Mouse (Mus musculus) central nervous system, embryonic 11.5 days (tissue): ENCODE measurements around the gene Slc5a9. TPM values are rescaled to one million over a fixed set of nuclear protein-coding genes. Genes with fewer than 3 reads are reported as not detected.

Experiments
- polyA plus RNA-seq: library from polyadenylated mRNA; depleted of rRNA; stranded (reverse); fragments of >200 nt; gene quantifications from 2 replicates; pipeline ENCODE4 v1.2.3, GENCODE M21; 2012; rRNA removed

Gene Slc5a9
- polyA plus RNA-seq: 0.06 and 0.17 TPM in 2 replicates

DNA sequence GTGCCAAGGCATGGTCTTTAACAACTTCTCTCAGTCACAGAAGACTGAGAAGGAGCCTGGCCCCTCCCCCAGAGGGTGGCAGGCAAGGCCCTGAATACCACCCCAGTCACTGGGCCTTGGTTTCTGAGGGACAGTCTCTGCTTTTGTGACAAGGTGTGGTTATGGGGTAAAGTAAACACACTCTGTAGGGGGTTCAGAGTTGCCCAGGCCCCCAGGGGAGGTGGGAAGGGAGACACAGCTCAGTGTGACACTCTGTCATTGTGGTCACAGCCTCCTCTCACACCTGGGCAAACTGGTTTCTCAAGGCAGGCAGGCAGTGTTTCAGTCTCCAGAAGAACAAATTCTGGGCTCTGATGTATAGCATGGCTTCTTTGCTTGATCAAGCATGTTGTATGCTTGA is at the start of gene Slc5a9:
Slc5a9 (minus strand) TSS at position 144 of the 400 bp plus-strand sequence.

DNA sequence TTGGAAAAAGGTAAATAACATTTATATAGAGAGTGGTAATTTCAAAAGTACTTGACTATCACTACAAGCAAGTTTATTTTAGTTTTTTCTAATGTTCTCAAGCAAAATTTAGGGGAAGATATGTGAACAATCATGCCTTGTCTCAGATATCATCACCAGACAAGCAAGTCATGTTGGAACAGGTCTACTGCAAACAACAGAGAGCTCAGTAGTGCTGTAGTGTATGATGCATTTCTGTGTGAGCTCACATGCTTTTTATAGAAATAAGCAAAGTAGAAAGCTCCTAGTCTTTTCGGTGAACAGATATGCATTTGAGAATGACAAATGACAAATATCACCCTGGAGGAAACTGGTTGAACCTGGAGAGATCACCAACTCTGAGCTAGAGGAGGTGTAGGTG is 16.4 kb upstream of the Slc5a9 start, which contains the start of gene Skint8:
Skint8 (plus strand) TSS at position 301 of the 400 bp plus-strand sequence.

Other genes starting within 250 kb of the Slc5a9 start
- 14.7 and 21.4 TPM in 2 replicates for gene Spata6, start 182.9 kb downstream of the Slc5a9 start, polyA plus RNA-seq
- gene Skint8, start 16.5 kb upstream of the Slc5a9 start, polyA plus RNA-seq: not detected in 2 replicates
- not detected in 2 replicates for gene Skint7, start 70.0 kb upstream of the Slc5a9 start, polyA plus RNA-seq
- gene Skint1, start 103.4 kb upstream of the Slc5a9 start, polyA plus RNA-seq: not detected in 2 replicates
- gene Skint4, start 169.1 kb upstream of the Slc5a9 start, polyA plus RNA-seq: not detected in 2 replicates